Mouse (Mus musculus) left cerebral cortex, adult 11 months (tissue): Measurements from ENCODE around the gene Irs1.

ENCODE experiments used
- DNase-seq: peaks from one replicate; pipeline ENCODE4 v3.0.0; 2022; ENCODE audit warnings: low spot score

Gene Irs1

GRCm38 (mm10) chr1:82247221-82247951 lies 43.8 kb downstream of the Irs1 start:
- DNase-seq = no peak

GRCm38 (mm10) chr1:82245002-82245401 lies 46.2 kb downstream of the Irs1 start:
- DNase-seq = no peak

- DNase-seq = no peak
These were observed 47.9 kb downstream of the Irs1 start for GRCm38 (mm10) chr1:82243260-82243825.

- DNase-seq = no peak
These were observed 51.6 kb downstream of the Irs1 start for GRCm38 (mm10) chr1:82239409-82240201.

GRCm38 (mm10) chr1:82238245-82238644 lies 53.0 kb downstream of the Irs1 start:
- no peak for DNase-seq

- no peak for DNase-seq
These were observed 55.6 kb downstream of the Irs1 start for GRCm38 (mm10) chr1:82235455-82236104.

GRCm38 (mm10) chr1:82234616-82235015 lies 56.6 kb downstream of the Irs1 start:
- DNase-seq = no peak

GRCm38 (mm10) chr1:82232812-82233211 lies 58.4 kb downstream of the Irs1 start, which contains the start of gene Gm9747:
Gene Gm9747, plus strand, starts transcription at chr1:82233112.
- no peak for DNase-seq

- no peak for DNase-seq
These were observed 62.4 kb downstream of the Irs1 start for GRCm38 (mm10) chr1:82228841-82229240.

GRCm38 (mm10) chr1:82223042-82223795 lies 68.0 kb downstream of the Irs1 start:
- no peak for DNase-seq

- no peak for DNase-seq
These were observed 69.8 kb downstream of the Irs1 start for GRCm38 (mm10) chr1:82221462-82221861.

- DNase-seq = no peak
These were observed 70.4 kb downstream of the Irs1 start for GRCm38 (mm10) chr1:82220673-82221396.

- DNase-seq = no peak
These were observed 83.7 kb downstream of the Irs1 start for GRCm38 (mm10) chr1:82207511-82207910.

- DNase-seq = no peak
These were observed 90.6 kb downstream of the Irs1 start for GRCm38 (mm10) chr1:82200636-82201035.

- no peak for DNase-seq
These were observed 91.3 kb downstream of the Irs1 start for GRCm38 (mm10) chr1:82199918-82200317.

- no peak for DNase-seq
These were observed 99.6 kb downstream of the Irs1 start for GRCm38 (mm10) chr1:82191579-82191978.

GRCm38 (mm10) chr1:82189516-82189915 lies 101.7 kb downstream of the Irs1 start:
- DNase-seq = peak; percentile 18

GRCm38 (mm10) chr1:82188549-82189231 lies 102.5 kb downstream of the Irs1 start:
- no peak for DNase-seq

GRCm38 (mm10) chr1:82183913-82184442 lies 107.2 kb downstream of the Irs1 start:
- DNase-seq = no peak
